Mouse (Mus musculus) lung, postnatal 0 days (tissue): ENCODE measurements around the gene Olfr1493-ps1.

Experiments
- CTCF ChIP-seq: IDR thresholded peaks from 2 replicates; pipeline ENCODE4 v1.5.1; 2016; ENCODE audit warnings: antibody characterized with exemption, mild to moderate bottlenecking
- EP300 ChIP-seq: IDR thresholded peaks from 2 replicates; pipeline ENCODE4 v1.6.1; 2016; ENCODE audit warnings: antibody characterized with exemption, mild to moderate bottlenecking, control low read depth

GRCm38 (mm10) chr19:13777578-13777977, 54.5 kb downstream of the Olfr1493-ps1 start, which contains the start of gene Olfr1496:
- TF ChIP-seq EP300 (no peak), CTCF (no peak)
